Mouse (Mus musculus) myocyte (in vitro differentiated cells): ENCODE results near the gene Trim59.

ENCODE experiments used
- E2F4 ChIP-seq: IDR thresholded peaks from one replicate; pipeline ENCODE4 v1.6.1; 2011; ENCODE audit warnings: mild to moderate bottlenecking, control low read depth, moderate library complexity; ENCODE audit not compliant: insufficient read depth
- MAX ChIP-seq: IDR thresholded peaks from one replicate; pipeline ENCODE4 v1.6.1; 2011; ENCODE audit warnings: low read depth, mild to moderate bottlenecking, control low read depth
- MYOD1 ChIP-seq, 3 experiments: IDR thresholded peaks; one replicate each; pipeline ENCODE4 v1.6.1; 2011; ENCODE audit warnings: control low read depth in 2 of 3, low read depth in 2 of 3, mild to moderate bottlenecking in 2 of 3, moderate library complexity in 1 of 3; ENCODE audit not compliant: insufficient read length in 2 of 3, control insufficient read depth in 1 of 3
- MYOG ChIP-seq, 3 experiments: IDR thresholded peaks; one replicate each; pipeline ENCODE4 v1.6.1; 2011; ENCODE audit warnings: control low read depth in 2 of 3, low read depth in 2 of 3, mild to moderate bottlenecking in 2 of 3; ENCODE audit not compliant: insufficient read length in 2 of 3, control insufficient read depth in 1 of 3, insufficient read depth in 1 of 3
- POLR2A ChIP-seq: IDR thresholded peaks from one replicate; pipeline ENCODE4 v1.6.1; 2011; ENCODE audit warnings: low read depth, mild to moderate bottlenecking, control low read depth, moderate library complexity; ENCODE audit not compliant: insufficient read length
- REST ChIP-seq: IDR thresholded peaks from one replicate; pipeline ENCODE4 v1.6.1; 2011; ENCODE audit warnings: mild to moderate bottlenecking, control low read depth, moderate library complexity; ENCODE audit not compliant: insufficient read depth, insufficient read length
- TCF3 ChIP-seq: IDR thresholded peaks from one replicate; pipeline ENCODE4 v1.6.1; 2011; ENCODE audit warnings: low read depth, control low read depth; ENCODE audit not compliant: insufficient read length

DNA sequence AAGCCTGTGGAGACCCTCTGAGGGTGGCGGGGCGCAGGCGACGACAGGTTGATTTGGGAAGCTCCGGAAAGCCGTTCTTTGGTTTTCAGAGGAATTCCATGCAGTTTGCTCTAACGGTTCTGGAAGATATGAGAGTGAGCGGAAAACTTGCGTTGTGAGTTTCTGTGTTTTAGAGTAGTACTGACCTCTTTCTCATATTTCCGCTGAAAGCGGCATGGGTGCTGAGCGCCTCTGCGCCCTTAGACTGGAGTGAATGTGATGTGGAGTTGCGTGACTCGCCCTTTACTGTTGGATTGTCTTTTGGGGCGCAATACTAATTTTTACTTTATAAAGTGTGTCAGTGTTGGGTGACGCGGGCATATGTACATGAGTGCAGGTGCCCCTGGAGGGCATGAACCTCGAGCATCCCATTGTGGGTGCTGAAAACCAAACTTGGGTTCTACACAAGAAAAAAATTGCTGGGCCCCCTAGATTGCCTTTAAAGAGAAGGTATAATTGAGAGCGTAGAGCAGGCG is 38.3 kb downstream of the Trim59 start:
- TF ChIP-seq MAX (no peak), E2F4 (no peak), POLR2A (no peak), REST (no peak), MYOG (IDR thresholded peaks at IDR 0.05; ENCODE audit: control insufficient read depth in 1 of 3, insufficient read depth in 1 of 3, insufficient read length in 2 of 3, low read depth in 2 of 3) (no peak), MYOD1 (IDR thresholded peaks at IDR 0.05; ENCODE audit: control insufficient read depth in 1 of 3, insufficient read length in 2 of 3, low read depth in 2 of 3) (no peak), TCF3 (no peak)
